Comparison of ENCODE assay signal across 23 mouse cellular contexts in the genomic region with DNA sequence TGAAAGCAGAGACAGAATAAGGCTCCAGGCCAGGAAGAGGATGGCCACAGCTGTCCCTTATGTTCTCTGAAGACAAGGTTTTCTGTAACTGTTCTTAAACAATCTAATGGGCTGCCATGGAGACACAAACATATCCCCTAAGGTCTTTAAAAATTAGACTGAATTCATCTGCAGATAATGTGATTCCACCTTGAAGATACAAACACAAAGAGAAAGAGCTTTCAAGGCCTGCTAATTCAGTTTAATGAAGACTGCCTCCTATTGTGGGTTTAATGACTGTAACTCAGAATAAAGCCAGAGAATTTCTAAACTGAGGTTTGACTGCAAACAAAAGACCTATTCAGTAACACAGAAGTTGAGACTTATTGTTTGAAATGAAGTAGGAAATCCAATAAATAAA.
A peak's percentile ranks its signal among the peaks of the same experiment; 100 is the strongest.
DNase-seq lines count a peak whose midpoint lies in the region; ATAC-seq and TF ChIP-seq lines count a peak whose summit lies in the region.
"Had no signal": no experiment of that assay in that cellular context is flagged by ENCODE, and none has a peak within 500 bp of the region (broad histone marks: within the 10 kb centered on the region; RNA-seq: fewer than 3 reads in every experiment).

No protein-coding gene starts in this region.

- TF ChIP-seq CTCF in hindbrain, postnatal 0 days (IDR thresholded peaks at IDR 0.05; ENCODE audit: low read depth) = no peak

- no peaks in the 10 kb centered on the region; the same call in 1 of the 2 replicates for H3K4me1 ChIP-seq in forebrain, embryonic 11.5 days (replicated peaks; ENCODE audit: control insufficient read depth, insufficient read depth, low read length)
- H3K4me1 ChIP-seq in forebrain, embryonic 16.5 days (replicated peaks; ENCODE audit: control insufficient read depth, insufficient read depth, low read length) = no peaks in the 10 kb centered on the region
- no peaks in the 10 kb centered on the region for H3K4me1 ChIP-seq in hindbrain, embryonic 11.5 days (replicated peaks; ENCODE audit: control insufficient read depth, insufficient read depth, low read length)
- H3K4me1 ChIP-seq in hindbrain, postnatal 0 days (ENCODE audit: insufficient read depth, low read length) = no peaks in the 10 kb centered on the region
- no peaks in the 10 kb centered on the region for H3K4me1 ChIP-seq in midbrain, embryonic 14.5 days (ENCODE audit: control insufficient read depth, insufficient read depth, low read length)
- H3K4me1 ChIP-seq in midbrain, embryonic 16.5 days (ENCODE audit: control insufficient read depth, insufficient read depth, low read length) = no peaks in the 10 kb centered on the region
- H3K4me1 ChIP-seq: embryonic facial prominence, embryonic 12.5 days; embryonic facial prominence, embryonic 15.5 days; intestine, embryonic 15.5 days had no signal

- H3K27ac ChIP-seq in forebrain, embryonic 11.5 days (ENCODE audit: low read depth, low read length) = no peak overlapping the region
- no peak overlapping the region for H3K27ac ChIP-seq in forebrain, embryonic 16.5 days (ENCODE audit: low read length)
- no peak overlapping the region for H3K27ac ChIP-seq in hindbrain, embryonic 11.5 days (ENCODE audit: low read depth, low read length)
- H3K27ac ChIP-seq in hindbrain, postnatal 0 days = no peak overlapping the region
- H3K27ac ChIP-seq in midbrain, embryonic 14.5 days (replicated peaks; ENCODE audit: low read depth, low read length) = 0 out of 2 replicates have a peak overlapping the region, but pooled peaks have one; percentile 13
- H3K27ac ChIP-seq in midbrain, embryonic 16.5 days (ENCODE audit: low read length) = no peak overlapping the region
- H3K27ac ChIP-seq: embryonic facial prominence, embryonic 12.5 days; embryonic facial prominence, embryonic 15.5 days; gastrocnemius, adult 2 months; hindbrain, embryonic 15.5 days; intestine, embryonic 15.5 days had no signal

- no peaks in the 10 kb centered on the region for H3K9me3 ChIP-seq in forebrain, embryonic 11.5 days (ENCODE audit: control insufficient read depth, low read length)
- no peaks in the 10 kb centered on the region for H3K9me3 ChIP-seq in forebrain, embryonic 16.5 days (ENCODE audit: control insufficient read depth, low read length)
- no peaks in the 10 kb centered on the region for H3K9me3 ChIP-seq in hindbrain, embryonic 11.5 days (ENCODE audit: control insufficient read depth, low read length)
- no peaks in the 10 kb centered on the region for H3K9me3 ChIP-seq in hindbrain, postnatal 0 days (ENCODE audit: low read length)
- H3K9me3 ChIP-seq in midbrain, embryonic 14.5 days (ENCODE audit: control insufficient read depth, low read length) = no peaks in the 10 kb centered on the region
- H3K9me3 ChIP-seq in midbrain, embryonic 16.5 days (replicated peaks; ENCODE audit: control insufficient read depth, low read length, poor library complexity, severe bottlenecking) = no peaks in the 10 kb centered on the region
- H3K9me3 ChIP-seq: embryonic facial prominence, embryonic 12.5 days; embryonic facial prominence, embryonic 15.5 days; hindbrain, embryonic 15.5 days; intestine, embryonic 15.5 days had no signal

- DNase-seq in forebrain, embryonic 11.5 days (ENCODE audit: low spot score) = no peak
- DNase-seq in hindbrain, embryonic 11.5 days (ENCODE audit: low spot score) = no peak
- no peak for DNase-seq in hindbrain, postnatal 0 days (ENCODE audit: low spot score)
- DNase-seq in midbrain, embryonic 14.5 days = no peak
- DNase-seq in retina, embryonic 14.5 days (ENCODE audit: low spot score) = peak; percentile 59
- DNase-seq in adrenal gland, postnatal 25 days = no peak
- DNase-seq: adrenal gland, postnatal 10 days; cerebellum, adult 11-12 months; cerebellum, adult 9-10 months; cerebellum, postnatal 14 days; forebrain, postnatal 0 days; gastrocnemius, adult 2 months; gastrocnemius, postnatal 14 days; heart, adult 11 months; kidney, adult 11 months had no signal

- H3K4me3 ChIP-seq in forebrain, embryonic 11.5 days (ENCODE audit: low read depth, low read length) = no peak overlapping the region
- H3K4me3 ChIP-seq in forebrain, embryonic 16.5 days (replicated peaks; ENCODE audit: low read length) = no peak overlapping the region
- H3K4me3 ChIP-seq in hindbrain, embryonic 11.5 days (ENCODE audit: low read depth, low read length) = no peak overlapping the region
- H3K4me3 ChIP-seq in hindbrain, postnatal 0 days (ENCODE audit: low read length) = no peak overlapping the region
- no peak overlapping the region for H3K4me3 ChIP-seq in midbrain, embryonic 14.5 days (replicated peaks; ENCODE audit: low read depth, low read length)
- H3K4me3 ChIP-seq in midbrain, embryonic 16.5 days (ENCODE audit: low read depth, low read length) = no peak overlapping the region
- H3K4me3 ChIP-seq: embryonic facial prominence, embryonic 12.5 days; embryonic facial prominence, embryonic 15.5 days; gastrocnemius, adult 2 months; hindbrain, embryonic 15.5 days; intestine, embryonic 15.5 days had no signal

- no peaks in the 10 kb centered on the region for H3K36me3 ChIP-seq in forebrain, embryonic 11.5 days (ENCODE audit: control insufficient read depth, insufficient read depth, low read length)
- no peaks in the 10 kb centered on the region for H3K36me3 ChIP-seq in forebrain, embryonic 16.5 days (ENCODE audit: control insufficient read depth, insufficient read depth)
- no peaks in the 10 kb centered on the region for H3K36me3 ChIP-seq in hindbrain, embryonic 11.5 days (ENCODE audit: control insufficient read depth, insufficient read depth, low read length)
- no peaks in the 10 kb centered on the region for H3K36me3 ChIP-seq in hindbrain, postnatal 0 days (ENCODE audit: insufficient read depth, low read length)
- H3K36me3 ChIP-seq in midbrain, embryonic 14.5 days (ENCODE audit: control insufficient read depth, insufficient read depth, low read length) = no peaks in the 10 kb centered on the region
- no peaks in the 10 kb centered on the region for H3K36me3 ChIP-seq in midbrain, embryonic 16.5 days (ENCODE audit: control insufficient read depth, insufficient read depth, low read length)
- H3K36me3 ChIP-seq: embryonic facial prominence, embryonic 12.5 days; embryonic facial prominence, embryonic 15.5 days; hindbrain, embryonic 15.5 days; intestine, embryonic 15.5 days had no signal

- H3K27me3 ChIP-seq in forebrain, embryonic 11.5 days (ENCODE audit: control insufficient read depth, insufficient read depth, low read length) = no peaks in the 10 kb centered on the region
- no peaks in the 10 kb centered on the region for H3K27me3 ChIP-seq in forebrain, embryonic 16.5 days (replicated peaks; ENCODE audit: control insufficient read depth, insufficient read depth, low read length)
- H3K27me3 ChIP-seq in hindbrain, embryonic 11.5 days (ENCODE audit: control insufficient read depth, insufficient read depth, low read length) = no peaks in the 10 kb centered on the region
- H3K27me3 ChIP-seq in hindbrain, postnatal 0 days (ENCODE audit: insufficient read depth, low read length) = no peaks in the 10 kb centered on the region
- no peaks in the 10 kb centered on the region for H3K27me3 ChIP-seq in midbrain, embryonic 14.5 days (ENCODE audit: control insufficient read depth, insufficient read depth, low read length)
- H3K27me3 ChIP-seq in midbrain, embryonic 16.5 days (ENCODE audit: control insufficient read depth, insufficient read depth, low read depth, low read length) = no peaks in the 10 kb centered on the region
- H3K27me3 ChIP-seq: embryonic facial prominence, embryonic 12.5 days; embryonic facial prominence, embryonic 15.5 days; hindbrain, embryonic 15.5 days; intestine, embryonic 15.5 days; Patski had no signal

- no peak overlapping the region for H3K4me2 ChIP-seq in forebrain, embryonic 11.5 days (ENCODE audit: low read depth, low read length, severe bottlenecking)
- no peak overlapping the region for H3K4me2 ChIP-seq in forebrain, embryonic 16.5 days (ENCODE audit: low read length)
- no peak overlapping the region for H3K4me2 ChIP-seq in hindbrain, embryonic 11.5 days (replicated peaks; ENCODE audit: low read depth, low read length)
- no peak overlapping the region for H3K4me2 ChIP-seq in hindbrain, postnatal 0 days (ENCODE audit: low read depth, low read length)
- H3K4me2 ChIP-seq in midbrain, embryonic 14.5 days (ENCODE audit: low read length) = no peak overlapping the region
- no peak overlapping the region for H3K4me2 ChIP-seq in midbrain, embryonic 16.5 days (ENCODE audit: low read length)
- H3K4me2 ChIP-seq: embryonic facial prominence, embryonic 12.5 days; embryonic facial prominence, embryonic 15.5 days; heart, embryonic 11.5 days; hindbrain, embryonic 15.5 days; intestine, embryonic 15.5 days had no signal

- 0 out of 2 replicates have a peak, but pooled peaks have one; percentile 39 for ATAC-seq in forebrain, embryonic 11.5 days (replicated peaks; ENCODE audit: low FRiP score)
- ATAC-seq in forebrain, embryonic 16.5 days = no peak
- peak; percentile 54; the same call in 1 of the 2 replicates for ATAC-seq in hindbrain, embryonic 11.5 days (ENCODE audit: low FRiP score)
- ATAC-seq in hindbrain, postnatal 0 days = no peak
- ATAC-seq in midbrain, embryonic 14.5 days (ENCODE audit: low FRiP score, low TSS enrichment) = no peak
- no peak for ATAC-seq in midbrain, embryonic 16.5 days
- ATAC-seq: forebrain, postnatal 0 days; intestine, embryonic 15.5 days; Patski had no signal

- no peak overlapping the region for H3K9ac ChIP-seq in forebrain, embryonic 11.5 days (ENCODE audit: low read length)
- H3K9ac ChIP-seq in forebrain, embryonic 16.5 days (replicated peaks; ENCODE audit: low read depth, low read length) = no peak overlapping the region
- no peak overlapping the region for H3K9ac ChIP-seq in hindbrain, embryonic 11.5 days (ENCODE audit: low read depth, low read length)
- H3K9ac ChIP-seq in hindbrain, postnatal 0 days (replicated peaks; ENCODE audit: low read length) = no peak overlapping the region
- no peak overlapping the region for H3K9ac ChIP-seq in midbrain, embryonic 14.5 days (replicated peaks; ENCODE audit: low read length)
- no peak overlapping the region for H3K9ac ChIP-seq in midbrain, embryonic 16.5 days (ENCODE audit: low read depth, low read length)
- H3K9ac ChIP-seq: embryonic facial prominence, embryonic 12.5 days; embryonic facial prominence, embryonic 15.5 days; forebrain, postnatal 0 days; hindbrain, embryonic 15.5 days; intestine, embryonic 15.5 days had no signal

Comparison
In these comparisons a context has a peak if more than half of its experiments do, and no peak if none do; other contexts are left out.
1. ATAC-seq: peak in forebrain, embryonic 11.5 days (single experiment) and hindbrain, embryonic 11.5 days (single experiment); none in forebrain, embryonic 16.5 days (single experiment), hindbrain, postnatal 0 days (single experiment), midbrain, embryonic 14.5 days (single experiment) and midbrain, embryonic 16.5 days (single experiment).